Mouse (Mus musculus): ENCODE data around the gene Haspin.
A peak's percentile ranks its signal among the peaks of the same experiment; 100 is the strongest.

Gene Haspin

DNA sequence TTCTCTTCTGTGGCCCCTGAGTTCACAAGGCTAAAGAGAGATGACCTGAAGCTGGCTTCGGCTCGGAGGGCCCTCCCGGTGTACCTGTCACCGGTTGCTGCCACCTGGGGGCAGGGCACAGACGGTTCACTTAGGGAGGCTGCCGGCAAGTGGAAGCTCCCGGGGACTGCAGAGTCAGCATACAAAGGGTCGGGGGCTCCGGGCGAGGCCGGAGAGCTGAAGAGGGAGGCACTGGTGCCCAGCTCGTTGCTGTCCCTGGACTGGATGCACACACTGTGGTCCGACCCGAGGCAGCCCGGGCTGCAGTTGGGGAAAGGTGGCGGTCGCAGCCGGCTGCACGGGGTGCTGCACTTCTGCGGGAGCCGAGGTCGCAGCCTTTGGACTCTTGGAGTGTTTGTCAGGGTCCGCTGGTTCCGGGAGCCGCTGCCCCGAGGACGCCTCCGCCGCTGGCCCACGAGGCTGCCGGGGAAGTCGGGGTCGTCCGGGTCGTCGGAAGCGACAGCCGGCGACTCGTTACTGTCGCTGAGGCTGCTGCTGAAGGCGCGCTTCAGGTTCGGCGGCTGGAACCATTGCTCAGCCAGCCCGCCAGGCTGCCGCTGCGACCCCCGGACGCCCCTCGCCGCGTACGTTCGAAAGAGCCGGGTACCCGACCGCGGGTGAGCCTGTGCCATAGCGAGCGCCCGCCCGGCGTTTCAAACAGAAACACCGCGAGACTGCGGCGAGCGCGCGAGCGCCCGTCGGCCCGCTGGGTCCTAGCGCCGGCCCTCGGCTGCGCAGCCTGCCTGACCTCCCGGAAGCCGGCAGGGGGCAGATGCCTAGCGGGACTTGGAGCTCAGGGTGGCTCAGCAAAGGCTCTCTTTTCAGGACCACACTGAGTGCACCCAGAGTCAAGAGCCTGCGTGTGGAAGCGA, at the start of gene Haspin:
Gene Haspin, minus strand, starts transcription at position 704 of the 911 bp plus-strand sequence.
- peak; percentile 76 for DNase-seq (ENCODE audit: extremely low read depth, low read depth)

DNA sequence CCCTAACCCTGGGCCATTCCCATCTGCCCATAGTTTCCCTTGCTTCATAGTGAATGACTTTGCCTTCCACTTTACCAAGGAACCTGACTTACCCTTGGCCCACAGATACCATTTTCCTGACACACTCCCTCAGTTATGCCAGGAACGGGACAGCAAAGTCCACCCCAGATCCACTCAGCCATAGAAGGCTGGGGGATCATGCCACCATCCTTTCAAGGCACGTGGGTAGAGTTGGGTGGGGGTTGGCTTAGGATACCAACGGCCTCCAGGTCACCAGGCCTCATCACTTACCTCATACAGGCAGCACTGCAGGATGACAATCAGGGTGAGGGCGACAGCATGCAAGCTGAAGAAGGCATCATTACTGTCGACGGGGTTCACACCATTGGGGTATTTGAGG, 49.1 kb upstream of the Haspin start:
- no peak for DNase-seq (ENCODE audit: extremely low read depth, low read depth)

DNA sequence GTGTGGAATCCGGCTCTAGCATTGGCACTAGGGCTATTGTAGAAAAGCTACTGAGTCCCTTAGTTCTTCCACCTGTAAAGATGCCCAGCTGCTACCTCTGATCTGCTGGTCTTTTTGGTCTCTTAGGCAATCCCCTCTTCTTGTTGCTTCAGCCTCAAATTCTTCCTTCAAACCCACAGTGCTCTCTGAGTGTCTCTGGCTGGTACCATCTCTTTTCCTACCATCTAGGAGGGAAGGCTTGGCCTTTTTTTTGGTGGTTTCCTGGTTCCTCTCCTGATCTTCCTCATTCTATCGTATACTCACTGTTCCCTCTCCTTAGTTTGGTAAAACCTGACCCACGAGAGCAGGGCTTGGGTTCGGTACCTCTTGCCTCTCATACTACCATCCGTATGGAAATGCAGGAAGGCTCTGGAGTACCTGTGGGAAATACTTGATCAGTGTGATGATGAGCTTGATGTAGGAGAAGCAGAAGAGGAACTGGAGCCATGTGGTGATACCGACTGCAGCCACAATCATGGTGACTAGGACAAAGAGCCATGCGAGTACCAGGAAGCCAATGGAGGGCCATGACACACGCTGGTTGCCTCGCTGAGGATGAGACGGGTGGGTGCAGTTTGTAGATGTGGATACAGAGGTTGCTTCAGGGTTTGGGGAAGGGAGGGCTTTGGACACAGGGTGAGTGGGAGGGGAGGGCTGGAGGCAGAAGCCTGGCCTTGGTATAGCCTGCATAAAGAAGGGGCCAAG, 48.0 kb upstream of the Haspin start:
- no peak for DNase-seq (ENCODE audit: extremely low read depth, low read depth)

DNA sequence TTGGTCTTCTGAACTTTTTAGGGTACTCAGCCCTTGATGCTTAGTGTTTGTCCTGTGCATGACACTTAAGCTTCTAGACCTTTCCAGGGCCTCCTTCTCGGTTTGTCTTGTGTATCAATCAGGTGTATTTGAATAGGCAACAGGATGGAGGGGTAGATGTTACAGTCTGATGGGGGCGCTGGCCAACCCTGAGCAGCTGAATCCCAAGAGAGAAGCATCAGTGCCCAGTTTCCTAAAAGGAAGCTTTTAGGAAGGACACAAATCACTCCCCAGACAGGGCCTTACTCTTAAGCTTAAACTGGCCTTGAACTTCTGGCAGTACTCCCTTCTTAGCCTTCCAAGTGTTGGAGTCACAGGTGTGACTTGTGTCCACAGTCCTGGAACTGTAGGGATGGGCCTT, 39.8 kb upstream of the Haspin start:
- DNase-seq (ENCODE audit: extremely low read depth, low read depth) = no peak

DNA sequence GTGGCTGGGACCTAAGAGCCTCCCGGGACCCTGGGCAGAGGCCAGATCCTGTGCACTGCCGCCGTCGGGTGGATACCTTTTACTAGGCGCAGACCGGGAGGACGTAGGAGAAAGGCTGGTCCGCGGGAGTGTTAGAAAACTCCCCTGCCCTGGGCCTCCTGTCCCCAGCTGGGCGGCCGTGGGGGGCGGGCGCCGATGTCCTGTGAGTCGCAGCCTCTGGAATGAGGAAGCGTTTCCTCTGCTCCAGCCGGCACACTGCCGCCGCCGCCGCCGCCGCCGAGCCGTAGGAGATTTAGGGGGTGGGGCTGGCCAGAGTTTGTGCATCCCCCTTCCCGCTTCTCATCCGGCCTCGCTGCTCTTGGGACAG, 39.4 kb upstream of the Haspin start:
- DNase-seq (ENCODE audit: extremely low read depth, low read depth) = no peak

DNA sequence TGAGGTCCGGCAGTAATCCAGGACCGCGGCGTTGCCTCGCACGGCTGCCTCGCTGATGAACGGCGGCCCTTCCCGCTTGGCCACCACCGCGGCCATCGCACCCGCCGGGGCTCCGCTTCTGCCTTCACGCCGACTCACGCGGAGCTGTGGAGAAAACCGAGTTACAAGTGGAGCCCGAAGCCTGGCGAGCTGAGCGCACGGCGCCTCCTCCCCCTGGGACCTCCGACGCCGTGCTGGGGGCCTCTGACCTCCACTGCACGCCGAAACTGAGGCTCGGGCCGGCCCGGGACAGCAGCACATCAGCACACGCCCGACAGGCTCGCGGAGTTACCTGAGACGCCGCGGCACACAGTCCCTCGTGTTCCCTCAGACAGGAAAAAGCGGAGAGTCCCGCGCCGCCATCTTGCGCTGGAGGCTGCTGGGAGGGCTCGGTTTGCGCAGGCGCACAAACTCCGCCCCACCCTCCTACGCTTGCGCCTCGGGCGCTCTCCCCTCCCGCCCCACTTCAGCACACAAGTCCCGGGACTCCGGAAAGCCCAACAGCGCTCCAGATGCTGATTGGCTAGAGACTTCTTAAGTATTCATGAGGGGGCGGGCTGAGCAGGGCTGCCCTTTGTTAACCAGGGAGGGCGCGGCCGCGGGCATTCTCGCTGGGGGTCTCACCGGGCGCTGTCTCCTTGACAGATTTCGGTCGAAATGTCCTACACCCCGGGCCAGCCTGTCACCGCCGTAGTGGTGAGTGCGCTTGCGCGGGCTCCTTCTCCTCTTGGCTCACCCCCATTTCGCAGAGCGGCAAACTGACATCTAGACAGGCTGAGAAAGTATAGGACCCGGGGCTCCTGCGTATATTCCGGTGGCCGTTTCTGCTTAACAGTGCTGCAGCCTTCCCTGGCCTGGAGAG, 38.8 kb upstream of the Haspin start, which contains the start of the genes Emc6 and Tax1bp3:
Gene Emc6, minus strand, starts transcription at position 430 of the 901 bp plus-strand sequence.
Gene Tax1bp3, plus strand, starts transcription at position 476 of the 901 bp plus-strand sequence.
- peak; percentile 94 for DNase-seq (ENCODE audit: extremely low read depth, low read depth)

DNA sequence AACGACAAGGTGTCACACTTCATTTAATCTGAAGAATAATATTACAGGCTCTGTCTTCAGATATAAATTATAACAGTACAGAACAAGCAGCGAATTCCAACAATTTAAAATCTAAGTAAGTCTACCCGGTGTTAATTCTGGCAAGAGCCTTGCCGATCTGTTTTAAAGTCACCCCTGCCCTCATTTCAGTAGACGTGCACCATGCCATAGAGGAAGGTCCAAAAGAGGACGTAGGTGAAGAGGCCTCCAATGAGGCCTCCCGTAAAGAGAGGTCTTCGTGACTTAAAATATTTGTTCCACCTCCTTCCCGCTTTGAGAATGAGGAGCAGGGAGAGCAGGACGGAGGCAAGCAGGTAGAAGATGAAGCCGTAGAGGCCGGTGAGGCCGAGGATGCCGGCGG, 38.1 kb upstream of the Haspin start:
- DNase-seq (ENCODE audit: extremely low read depth, low read depth) = peak; percentile 32

DNA sequence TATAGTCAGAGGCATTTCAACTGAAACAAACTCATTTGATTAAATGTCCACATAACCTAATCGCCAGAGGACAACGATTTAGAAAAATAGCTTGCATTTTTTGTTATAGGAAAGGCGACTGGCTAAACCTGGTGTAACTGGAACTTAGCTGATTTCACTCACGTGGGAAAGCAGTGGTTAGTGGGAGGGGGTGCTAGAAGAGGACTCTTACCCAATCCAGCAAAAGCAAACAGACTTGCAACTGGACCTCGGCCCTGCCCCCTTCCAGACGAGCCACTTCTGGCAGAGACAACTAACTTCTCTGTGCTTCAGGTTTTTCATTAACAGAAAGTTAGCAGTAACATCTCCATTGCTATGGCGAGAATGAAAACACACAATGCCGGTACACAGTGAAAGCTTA, 37.5 kb upstream of the Haspin start:
- no peak for DNase-seq (ENCODE audit: extremely low read depth, low read depth)

DNA sequence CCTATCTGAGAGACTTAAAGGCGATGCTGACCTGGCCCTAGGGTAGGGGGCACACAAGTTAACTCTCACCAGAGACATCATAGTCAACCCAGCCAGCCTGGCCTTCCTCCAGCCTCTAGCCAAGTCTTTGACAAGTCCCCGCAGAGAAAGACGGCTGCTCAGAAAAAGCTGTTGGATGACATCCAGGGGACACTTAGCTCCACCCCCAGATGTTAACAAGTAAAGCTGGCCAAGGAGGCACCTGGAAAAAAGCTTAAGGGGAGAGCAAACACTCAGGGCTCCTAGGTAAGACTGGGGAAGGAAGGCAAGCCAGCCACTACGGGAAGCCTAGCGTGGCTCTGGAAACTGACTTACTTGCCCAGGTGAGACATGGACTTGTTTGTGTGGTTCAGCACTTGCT, 34.1 kb upstream of the Haspin start:
- no peak for DNase-seq (ENCODE audit: extremely low read depth, low read depth)

DNA sequence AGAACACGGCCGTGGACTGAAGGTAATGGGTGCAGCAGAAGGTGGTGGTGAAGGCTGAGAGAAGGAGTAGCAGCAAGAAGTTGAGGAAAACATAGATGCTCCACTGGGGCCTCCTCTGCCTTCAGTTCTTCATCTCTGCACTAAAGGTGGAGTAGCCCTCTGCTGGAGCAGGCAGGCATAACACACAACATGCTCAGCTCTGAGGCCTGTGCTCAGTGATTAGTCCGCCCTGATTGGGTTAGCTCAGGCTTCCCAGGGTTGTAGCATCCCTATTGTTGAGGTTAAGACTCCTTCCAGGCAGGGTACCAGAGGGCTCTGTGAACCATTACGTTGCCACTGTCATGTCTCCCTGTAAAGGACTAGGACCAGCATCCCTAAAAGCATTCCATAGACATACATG, 31.1 kb upstream of the Haspin start:
- DNase-seq (ENCODE audit: extremely low read depth, low read depth) = peak; percentile 43

DNA sequence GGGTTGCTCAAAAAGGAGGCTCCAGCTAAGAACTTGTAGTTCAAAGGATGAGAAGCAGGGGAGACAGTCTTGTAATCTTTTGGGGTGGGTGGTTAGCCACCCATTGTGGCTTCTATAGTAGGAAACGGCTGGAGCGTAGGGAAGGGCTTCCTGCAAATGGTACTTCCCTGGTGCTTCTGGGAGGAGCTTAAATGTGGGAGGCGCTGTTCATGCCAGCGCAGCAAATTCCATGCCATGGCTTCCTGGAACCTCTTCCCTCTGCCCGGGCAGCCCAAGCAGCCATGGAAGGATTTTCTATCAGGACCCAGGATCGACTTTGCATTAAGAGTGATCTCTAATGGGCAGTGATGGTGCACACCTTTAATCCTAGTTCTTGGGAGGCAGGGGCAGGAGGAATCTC, 30.5 kb upstream of the Haspin start:
- no peak for DNase-seq (ENCODE audit: extremely low read depth, low read depth)

DNA sequence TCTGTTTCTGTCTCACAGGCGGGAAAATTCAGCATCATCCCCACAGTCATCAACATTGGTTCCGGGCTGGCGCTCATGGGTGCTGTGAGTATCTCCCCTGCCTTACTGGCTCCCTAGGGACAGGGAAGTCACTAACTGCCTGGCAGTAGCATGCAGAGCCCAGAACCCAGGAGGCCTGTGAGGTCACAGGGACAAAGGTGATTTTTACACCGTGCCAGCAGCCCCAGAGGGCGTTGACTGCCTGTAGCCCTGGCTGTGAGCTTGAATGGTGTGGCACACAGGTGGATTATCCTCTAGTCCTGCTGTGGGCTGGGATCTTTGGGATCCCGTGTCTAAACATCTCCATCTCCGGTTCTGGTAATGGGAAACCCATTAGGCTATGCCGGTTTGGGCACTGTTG, 30.0 kb upstream of the Haspin start:
- no peak for DNase-seq (ENCODE audit: extremely low read depth, low read depth)

DNA sequence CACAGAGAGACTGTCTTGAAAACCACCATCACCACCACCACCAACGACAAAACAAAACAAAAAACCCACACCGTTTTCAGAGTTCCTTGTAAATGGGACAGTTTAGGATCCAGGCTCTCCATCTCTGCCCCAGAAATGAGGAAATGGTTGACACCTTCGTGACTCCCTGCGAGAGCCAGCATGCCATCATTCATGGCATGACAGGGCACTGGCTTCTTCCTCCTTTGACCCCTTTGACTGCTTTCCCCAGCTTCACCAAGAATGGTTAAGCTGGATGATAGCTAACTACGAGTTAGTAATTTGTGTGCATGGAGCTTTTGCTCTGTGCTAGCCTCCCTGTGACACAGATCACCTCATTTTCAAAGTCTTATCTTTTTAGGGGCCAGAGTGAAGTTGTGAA, 24.2 kb upstream of the Haspin start:
- no peak for DNase-seq (ENCODE audit: extremely low read depth, low read depth)

DNA sequence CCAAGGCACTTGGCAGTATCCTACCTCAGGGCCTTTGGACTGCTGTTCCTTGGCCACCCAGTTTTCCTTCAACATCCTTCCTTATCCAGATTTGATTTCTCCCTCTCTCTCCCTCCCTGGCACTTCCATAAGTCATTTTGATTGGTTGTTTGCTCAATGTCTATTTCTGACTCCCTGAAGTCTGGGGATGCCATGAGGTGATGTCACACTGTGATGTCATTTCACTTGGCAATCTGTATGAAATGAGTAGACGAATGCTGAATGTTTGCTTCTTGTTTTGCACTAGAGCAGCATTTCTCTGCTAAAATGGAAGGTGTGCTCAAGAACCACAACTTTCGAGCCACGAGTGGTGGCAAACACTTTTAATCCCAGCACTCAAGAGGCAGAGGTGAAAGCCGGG, 23.5 kb upstream of the Haspin start:
- no peak for DNase-seq (ENCODE audit: extremely low read depth, low read depth)

DNA sequence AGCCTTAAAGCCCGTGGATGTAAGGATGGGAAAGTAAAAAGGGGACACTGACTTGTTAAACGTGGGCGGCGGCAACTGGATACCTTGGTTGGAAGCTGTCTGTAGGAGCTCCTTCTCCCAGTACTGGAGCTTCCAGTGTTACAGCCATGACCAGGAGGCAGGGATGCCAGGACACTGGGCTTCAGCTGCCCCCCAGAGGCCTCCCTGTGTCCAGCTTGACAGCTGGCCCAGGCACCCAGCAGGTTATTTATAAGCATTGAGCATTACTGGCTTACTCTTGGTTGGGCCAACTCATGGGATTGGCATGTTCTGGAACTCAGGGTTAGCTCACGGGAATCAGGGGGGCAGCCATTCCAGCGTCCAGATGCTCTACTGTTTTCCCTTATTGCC, 22.7 kb upstream of the Haspin start:
- no peak for DNase-seq (ENCODE audit: extremely low read depth, low read depth)

DNA sequence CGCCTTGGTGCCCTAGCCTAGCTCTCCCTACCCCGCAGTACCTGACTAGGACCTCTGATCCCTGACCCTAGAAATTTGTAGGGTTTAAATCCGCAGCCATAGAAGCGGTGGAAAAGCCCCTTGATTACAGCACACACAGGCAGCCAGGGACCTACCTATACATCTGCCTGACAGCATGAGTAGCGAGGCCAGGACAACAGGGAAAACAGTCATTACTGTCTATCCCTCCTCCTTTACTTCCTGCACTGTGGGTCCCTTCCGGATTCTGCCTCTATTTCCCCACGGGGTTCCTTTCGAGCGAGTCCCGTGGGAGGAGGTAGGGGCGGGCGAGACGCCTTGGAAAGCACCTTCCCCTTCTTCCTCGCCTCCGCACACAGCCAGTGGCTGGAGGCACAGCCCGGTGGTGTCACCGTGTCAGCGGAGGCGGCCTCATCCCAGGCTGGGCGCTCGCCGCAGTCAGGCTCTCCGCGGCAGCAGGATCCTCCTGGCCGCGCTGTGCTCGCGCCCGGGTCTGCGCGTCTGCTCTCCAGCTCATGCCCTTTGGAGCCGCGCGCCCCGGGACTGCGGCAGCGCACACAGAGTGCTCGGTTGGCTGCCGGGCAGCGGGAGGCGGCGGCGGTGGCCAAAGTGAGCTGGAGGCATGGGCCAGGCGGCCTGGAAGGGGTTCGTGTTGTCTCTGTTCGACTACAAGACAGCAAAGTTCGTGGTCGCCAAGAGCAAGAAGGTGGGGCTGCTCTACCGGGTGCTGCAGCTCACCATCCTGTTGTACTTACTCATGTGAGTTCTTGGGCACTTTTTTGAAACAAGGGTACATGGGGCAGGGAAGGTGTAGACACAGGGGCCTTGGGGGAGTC, 22.1 kb upstream of the Haspin start, which contains the start of gene P2rx5:
Gene P2rx5, plus strand, starts transcription at position 465 of the 854 bp plus-strand sequence.
- no peak for DNase-seq (ENCODE audit: extremely low read depth, low read depth)

DNA sequence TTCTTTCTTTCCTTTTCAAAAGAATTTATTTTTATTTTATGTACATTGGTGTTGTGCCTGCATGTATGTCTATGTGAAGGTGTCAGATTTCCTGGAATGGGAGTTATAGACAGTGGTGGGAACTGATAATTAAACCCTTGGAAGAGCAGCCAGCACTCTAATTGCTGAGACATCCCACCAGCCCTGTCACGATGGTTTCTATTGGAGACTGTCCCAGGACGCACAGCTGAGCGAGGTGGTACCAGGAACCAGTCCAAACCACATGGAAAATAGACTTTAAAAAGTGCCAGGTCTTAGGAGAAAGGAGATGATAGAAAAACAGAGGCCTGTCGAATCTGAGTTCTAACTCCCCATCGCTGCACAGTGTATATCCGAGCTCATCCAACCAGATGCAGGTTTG, 17.0 kb upstream of the Haspin start:
- DNase-seq (ENCODE audit: extremely low read depth, low read depth) = no peak

DNA sequence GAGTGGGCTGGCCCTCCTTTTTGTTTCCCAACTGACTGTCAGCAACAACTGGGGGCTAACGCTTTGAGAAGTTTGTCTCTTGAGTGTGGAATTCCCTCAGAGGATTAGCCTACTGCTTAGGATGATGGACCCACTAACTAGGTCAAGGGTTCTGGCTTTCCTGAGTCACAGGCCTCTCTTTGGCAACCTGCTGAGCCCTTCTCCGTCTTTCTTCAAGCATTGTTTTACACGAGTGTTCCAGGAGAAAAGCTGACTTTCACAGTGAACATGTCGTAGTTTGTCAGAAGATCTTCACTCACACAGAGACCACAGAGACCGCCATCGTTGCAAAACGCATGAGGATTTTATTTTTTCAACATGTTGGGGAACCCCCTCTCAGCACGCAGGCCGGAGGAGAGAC, 10.1 kb upstream of the Haspin start:
- no peak for DNase-seq (ENCODE audit: extremely low read depth, low read depth)

DNA sequence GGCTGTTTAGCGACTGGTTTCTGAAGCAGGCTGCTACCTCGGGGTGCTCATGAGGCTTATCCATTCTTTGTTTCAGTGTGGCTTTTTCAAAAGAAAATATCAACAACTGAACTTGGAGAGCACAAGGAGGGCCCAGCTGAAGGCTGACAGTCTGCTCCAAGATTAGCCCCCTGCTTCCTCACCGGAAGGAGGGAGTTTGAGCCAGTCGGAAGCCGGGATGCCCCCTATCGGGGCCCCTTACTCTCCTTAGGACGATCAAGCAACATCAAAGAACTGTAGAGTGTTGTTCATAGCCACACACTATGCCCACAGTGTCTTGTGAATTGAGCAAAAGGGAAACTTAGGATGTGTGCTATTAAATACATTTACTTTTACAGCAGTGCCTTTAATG, 8.9 kb upstream of the Haspin start:
- DNase-seq (ENCODE audit: extremely low read depth, low read depth) = no peak
